Mouse (Mus musculus): ENCODE results near the gene Selp. TPM values are rescaled to one million over a fixed set of nuclear protein-coding genes. Genes with fewer than 3 reads are reported as not detected.

Selp gene
- 4.1 TPM for polyA plus RNA-seq (2015; fragmentation: Illumina TruSeq; extraction: RNeasy Lipid Tissue Mini Kit (QIAGEN cat#74804); ENCODE audit: insufficient read depth, low read depth, low replicate concordance)

GRCm38 (mm10) chr1:164114947-164115493 is at the start of gene Selp:
Selp (plus strand) TSS chr1:164115264.

GRCm38 (mm10) chr1:164151387-164152088 is 36.5 kb downstream of the Selp start, which contains the start of gene F5:
F5 (plus strand) TSS chr1:164151838.

Other genes starting within 250 kb of the Selp start
- 6.8 TPM for gene Scyl3, start 186.2 kb upstream of the Selp start, polyA plus RNA-seq (2015; fragmentation: Illumina TruSeq; extraction: RNeasy Lipid Tissue Mini Kit (QIAGEN cat#74804); ENCODE audit: insufficient read depth, low read depth, low replicate concordance)
- 1.3 TPM for gene BC055324, start 120.5 kb upstream of the Selp start, polyA plus RNA-seq (2015; fragmentation: Illumina TruSeq; extraction: RNeasy Lipid Tissue Mini Kit (QIAGEN cat#74804); ENCODE audit: insufficient read depth, low read depth, low replicate concordance)
- gene Mettl18, start 120.4 kb upstream of the Selp start, polyA plus RNA-seq (2015; fragmentation: Illumina TruSeq; extraction: RNeasy Lipid Tissue Mini Kit (QIAGEN cat#74804); ENCODE audit: insufficient read depth, low read depth, low replicate concordance): 2.6 TPM
- gene Sele, start 67.0 kb upstream of the Selp start, polyA plus RNA-seq (2015; fragmentation: Illumina TruSeq; extraction: RNeasy Lipid Tissue Mini Kit (QIAGEN cat#74804); ENCODE audit: insufficient read depth, low read depth, low replicate concordance): not detected
- gene Sell, start 53.3 kb upstream of the Selp start, polyA plus RNA-seq (2015; fragmentation: Illumina TruSeq; extraction: RNeasy Lipid Tissue Mini Kit (QIAGEN cat#74804); ENCODE audit: insufficient read depth, low read depth, low replicate concordance): 0.74 TPM
- 0.35 TPM for gene F5, start 36.6 kb downstream of the Selp start, polyA plus RNA-seq (2015; fragmentation: Illumina TruSeq; extraction: RNeasy Lipid Tissue Mini Kit (QIAGEN cat#74804); ENCODE audit: insufficient read depth, low read depth, low replicate concordance)
- gene Slc19a2, start 133.8 kb downstream of the Selp start, polyA plus RNA-seq (2015; fragmentation: Illumina TruSeq; extraction: RNeasy Lipid Tissue Mini Kit (QIAGEN cat#74804); ENCODE audit: insufficient read depth, low read depth, low replicate concordance): 5.0 TPM
- 4.3 TPM for gene Ccdc181, start 160.3 kb downstream of the Selp start, polyA plus RNA-seq (2015; fragmentation: Illumina TruSeq; extraction: RNeasy Lipid Tissue Mini Kit (QIAGEN cat#74804); ENCODE audit: insufficient read depth, low read depth, low replicate concordance)
- gene Nme7, start 188.9 kb downstream of the Selp start, polyA plus RNA-seq (2015; fragmentation: Illumina TruSeq; extraction: RNeasy Lipid Tissue Mini Kit (QIAGEN cat#74804); ENCODE audit: insufficient read depth, low read depth, low replicate concordance): 1.5 TPM
- gene Blzf1, start 192.2 kb downstream of the Selp start, polyA plus RNA-seq (2015; fragmentation: Illumina TruSeq; extraction: RNeasy Lipid Tissue Mini Kit (QIAGEN cat#74804); ENCODE audit: insufficient read depth, low read depth, low replicate concordance): 3.6 TPM